Mouse (Mus musculus) adrenal gland, postnatal 4 days (tissue): ENCODE data around the gene Ccer2. TPM values are rescaled to one million over a fixed set of nuclear protein-coding genes. Genes with fewer than 3 reads are reported as not detected.
A peak's percentile ranks its signal among the peaks of the same experiment; 100 is the strongest.

ENCODE experiments used
- DNase-seq, 2 experiments: peaks; one replicate each; pipeline ENCODE4 v3.0.0; 2021 to 2022; ENCODE audit warnings: low spot score in 2 of 2, mixed read lengths in 2 of 2
- total RNA-seq, 2 experiments: library from RNA; stranded (reverse); gene quantifications; 2 replicates each; pipeline ENCODE4 v1.2.3; 2021

Ccer2 gene
- total RNA-seq, 2 experiments from 2014 or later = not detected

DNA sequence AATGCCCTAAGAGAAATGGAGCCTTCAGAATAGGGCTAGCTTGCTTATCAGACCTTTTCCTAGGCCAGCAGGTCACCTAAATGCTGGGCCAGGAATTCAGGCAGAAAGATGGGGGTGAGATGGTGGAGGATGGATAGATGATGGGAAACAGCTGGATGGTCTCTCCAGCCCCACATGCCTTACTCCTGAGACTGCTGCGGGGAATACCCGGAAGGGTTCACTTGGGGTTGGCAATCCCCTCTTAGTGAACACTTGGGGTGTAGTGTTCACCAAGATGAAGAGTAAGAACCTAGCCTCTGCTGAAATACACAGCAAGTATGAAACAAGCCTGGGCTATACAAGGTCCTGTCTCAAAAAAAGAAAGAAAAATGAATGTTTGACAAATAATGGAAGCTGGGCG lies 33.3 kb downstream of the Ccer2 start:
- no peak for DNase-seq

DNA sequence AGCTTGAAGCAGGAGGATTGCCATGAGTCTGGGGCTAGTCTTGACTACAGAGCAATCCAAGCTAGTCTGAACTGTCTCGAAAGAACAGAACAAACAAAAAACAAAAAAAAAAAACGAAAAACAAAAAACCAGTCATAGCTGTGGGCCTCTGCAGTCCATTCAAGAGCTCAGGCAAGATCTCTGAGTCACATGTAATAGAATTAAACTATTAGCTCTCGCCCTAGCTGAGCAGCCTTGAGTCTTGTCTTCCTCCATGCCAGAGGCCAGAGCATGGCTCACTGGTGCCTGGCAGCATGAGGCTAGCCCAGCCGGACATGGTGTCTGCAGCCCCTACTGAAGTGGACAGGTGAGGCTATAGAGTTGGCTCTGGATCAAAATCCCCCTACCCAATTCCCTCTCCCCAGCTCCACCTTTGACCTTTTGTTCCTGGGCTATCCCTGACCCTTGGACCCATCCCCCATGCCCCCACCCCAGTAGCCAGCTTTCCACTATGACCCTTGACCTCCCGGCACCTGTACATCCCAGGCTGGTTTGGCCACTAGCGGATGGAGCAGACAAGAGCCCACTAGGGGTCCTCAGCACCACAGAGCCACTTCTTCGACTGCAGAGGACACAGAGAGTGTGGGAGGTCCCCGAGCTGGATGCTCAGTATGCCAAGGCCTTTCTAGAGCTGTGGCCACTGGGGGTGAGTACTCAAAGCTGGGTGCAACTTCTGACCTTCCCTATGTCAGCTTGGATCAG lies 34.3 kb downstream of the Ccer2 start:
- DNase-seq = no peak

DNA sequence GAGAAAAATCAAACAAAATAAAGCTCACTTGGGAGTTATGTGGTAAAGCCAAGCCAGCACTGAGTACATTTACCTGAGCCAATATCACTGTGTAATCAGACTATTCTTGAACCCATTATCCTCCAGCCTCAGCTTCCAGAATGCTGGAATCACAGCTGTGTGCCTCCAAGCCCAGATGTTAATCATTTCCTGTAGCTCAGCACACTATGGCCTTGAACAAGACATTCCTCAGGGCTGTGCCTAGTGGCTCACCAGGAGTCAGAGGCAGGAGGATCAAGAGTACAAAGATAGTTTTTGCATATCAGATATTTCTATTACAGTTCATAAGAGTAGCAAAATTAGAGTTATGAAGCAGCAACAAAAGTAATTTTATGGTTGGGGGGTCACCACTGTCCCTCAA lies 35.7 kb downstream of the Ccer2 start:
- no peak for DNase-seq

DNA sequence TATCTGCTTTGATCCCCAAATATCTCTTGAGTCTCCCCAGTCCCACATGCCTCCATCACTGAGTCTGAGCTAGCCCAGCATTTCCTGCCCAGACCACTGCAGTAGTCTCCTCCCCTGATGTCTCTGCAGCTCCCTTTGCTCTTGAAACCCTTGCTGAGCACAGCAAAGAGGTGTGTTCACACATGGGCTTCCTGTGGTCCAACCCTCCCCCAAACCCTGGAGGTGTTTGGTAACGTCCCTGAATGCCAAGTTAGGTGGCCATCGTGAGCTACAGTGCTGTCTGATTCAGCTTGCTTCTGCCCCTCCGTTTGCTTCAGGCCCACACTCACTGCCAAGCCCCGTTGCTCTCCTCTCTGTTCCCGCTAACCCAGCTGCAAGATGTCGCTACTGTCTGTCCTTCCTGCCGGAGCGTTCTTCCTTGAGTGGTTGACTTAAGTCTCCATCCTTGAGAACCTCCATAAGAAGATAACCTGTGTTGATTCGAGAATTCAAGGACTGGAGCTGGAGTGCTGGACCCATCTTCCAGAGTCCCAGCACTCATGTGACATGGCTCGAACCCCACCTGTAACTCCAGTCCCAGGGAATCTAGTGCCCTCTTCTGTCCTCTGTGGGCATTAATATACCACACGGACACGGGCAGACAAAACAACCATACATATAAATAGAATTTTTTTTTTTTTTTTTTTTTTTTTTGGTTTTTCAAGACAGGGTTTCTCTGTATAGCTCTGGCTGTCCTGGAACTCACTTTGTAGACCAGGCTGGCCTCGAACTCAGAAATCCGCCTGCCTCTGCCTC lies 36.6 kb downstream of the Ccer2 start:
- DNase-seq = no peak

DNA sequence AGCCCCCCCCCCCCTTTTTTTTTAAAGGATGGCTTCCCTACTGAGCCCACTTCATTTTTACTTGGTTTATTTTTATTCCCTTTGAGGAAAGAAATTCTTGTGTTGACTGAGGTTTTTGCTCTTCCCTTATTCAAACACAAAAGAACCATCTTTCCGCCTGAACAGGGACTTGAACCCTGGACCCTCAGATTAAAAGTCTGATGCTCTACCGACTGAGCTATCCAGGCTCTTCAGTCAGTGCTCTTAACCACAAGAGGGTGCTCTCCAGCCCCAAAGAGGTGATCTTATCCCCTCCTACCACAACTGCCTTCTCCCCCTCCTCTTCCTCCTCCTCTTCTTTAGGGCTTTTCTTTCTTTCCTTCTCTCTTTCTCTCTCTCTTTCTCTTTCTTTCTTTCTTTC lies 37.9 kb downstream of the Ccer2 start:
- DNase-seq = no peak

DNA sequence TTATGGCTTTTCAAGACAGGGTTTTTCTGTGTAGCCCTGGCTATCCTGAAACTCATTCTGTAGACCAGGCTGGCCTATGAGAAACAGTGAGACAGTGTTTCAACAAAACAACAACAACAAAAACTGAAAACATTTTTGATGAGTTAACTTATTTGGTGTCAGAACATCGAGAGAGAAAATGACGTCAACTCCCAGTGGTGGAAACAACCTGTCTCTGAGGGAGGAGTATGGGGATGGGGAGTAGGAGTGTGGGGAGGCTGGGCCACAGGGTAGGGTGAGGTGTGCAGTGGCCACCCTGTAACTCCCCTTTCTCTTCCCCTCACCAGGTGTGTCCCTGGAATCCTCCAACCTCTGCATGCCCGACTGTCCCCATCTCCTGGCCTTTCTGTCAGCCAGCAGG lies 38.5 kb downstream of the Ccer2 start:
- DNase-seq = no peak

DNA sequence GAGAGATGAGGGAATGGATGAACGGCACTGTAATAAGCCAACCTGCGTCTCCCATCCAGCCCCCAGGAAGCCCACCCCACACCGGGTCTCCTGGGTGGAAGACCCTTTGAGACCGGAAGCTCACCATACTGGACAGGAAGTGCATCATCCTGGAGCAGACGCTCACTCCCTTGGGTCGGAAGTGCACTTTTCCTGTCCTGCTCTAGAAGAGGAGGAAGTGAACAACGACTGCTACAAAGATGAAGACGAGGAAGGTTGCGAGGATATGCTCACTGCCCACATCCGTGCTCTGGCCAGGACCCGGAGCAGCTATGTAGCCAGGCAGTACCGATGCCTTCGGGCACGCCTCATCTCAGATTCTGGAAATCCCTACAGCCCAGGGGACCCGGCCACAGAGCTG lies 39.9 kb downstream of the Ccer2 start:
- DNase-seq = no peak

DNA sequence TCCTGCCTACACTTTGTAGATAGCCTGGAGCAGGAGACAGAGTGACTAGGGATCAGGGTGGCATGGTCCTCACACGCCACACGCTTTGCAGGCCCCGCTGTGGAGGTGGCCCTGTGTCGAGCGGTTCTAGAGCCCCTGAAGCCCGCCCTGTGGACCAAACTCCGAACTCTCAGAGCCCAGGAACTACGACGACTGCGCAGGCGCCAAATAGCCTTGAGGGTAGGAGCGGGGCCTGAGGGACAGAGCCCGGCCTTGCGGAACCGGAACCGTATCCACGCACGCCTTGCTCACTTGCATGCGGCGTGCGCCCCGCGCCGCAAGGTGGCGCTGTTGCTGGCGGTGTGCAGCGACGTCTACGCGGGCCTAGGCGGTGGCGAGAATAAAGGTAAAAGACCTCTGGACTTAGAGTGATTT lies 40.6 kb downstream of the Ccer2 start:
- peak; percentile 67 to 77 for DNase-seq

DNA sequence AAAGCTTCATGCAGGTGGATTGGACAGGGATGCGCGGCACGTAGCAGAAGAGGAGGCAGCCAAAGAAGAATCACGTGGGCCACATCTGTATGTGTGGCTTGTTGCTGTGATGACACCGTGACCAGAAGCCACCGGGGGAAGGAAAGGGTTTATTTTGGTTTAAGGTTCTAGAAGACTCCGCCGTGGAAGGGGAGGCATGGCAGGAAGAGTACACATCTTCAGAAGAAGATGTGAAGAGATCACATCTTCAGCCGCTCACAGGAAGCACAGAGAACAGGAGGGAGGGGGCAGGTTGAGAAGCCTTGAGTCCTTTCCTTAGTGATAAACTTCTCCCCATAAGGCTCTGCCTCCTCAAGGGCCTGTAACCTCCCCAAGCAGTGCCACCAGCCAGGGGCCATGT lies 44.0 kb downstream of the Ccer2 start:
- no peak for DNase-seq

DNA sequence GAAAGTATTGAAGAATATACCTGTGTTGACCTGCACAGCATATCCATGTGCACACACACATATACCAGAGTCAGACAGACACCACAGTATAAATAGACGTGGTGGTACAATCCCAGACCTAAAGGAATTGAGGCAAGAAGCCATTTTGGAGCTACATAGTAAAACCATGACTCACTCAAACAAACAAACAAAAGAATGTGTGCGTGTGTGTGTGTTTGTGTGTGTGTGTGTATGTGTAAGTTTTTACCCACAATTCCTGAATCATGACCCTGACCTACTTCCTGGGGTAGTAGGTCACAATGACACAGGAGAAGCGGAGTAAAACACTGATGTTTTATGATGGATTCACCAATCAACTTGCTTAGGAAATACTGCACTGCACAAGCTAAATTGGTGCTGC lies 45.5 kb downstream of the Ccer2 start:
- DNase-seq = no peak

DNA sequence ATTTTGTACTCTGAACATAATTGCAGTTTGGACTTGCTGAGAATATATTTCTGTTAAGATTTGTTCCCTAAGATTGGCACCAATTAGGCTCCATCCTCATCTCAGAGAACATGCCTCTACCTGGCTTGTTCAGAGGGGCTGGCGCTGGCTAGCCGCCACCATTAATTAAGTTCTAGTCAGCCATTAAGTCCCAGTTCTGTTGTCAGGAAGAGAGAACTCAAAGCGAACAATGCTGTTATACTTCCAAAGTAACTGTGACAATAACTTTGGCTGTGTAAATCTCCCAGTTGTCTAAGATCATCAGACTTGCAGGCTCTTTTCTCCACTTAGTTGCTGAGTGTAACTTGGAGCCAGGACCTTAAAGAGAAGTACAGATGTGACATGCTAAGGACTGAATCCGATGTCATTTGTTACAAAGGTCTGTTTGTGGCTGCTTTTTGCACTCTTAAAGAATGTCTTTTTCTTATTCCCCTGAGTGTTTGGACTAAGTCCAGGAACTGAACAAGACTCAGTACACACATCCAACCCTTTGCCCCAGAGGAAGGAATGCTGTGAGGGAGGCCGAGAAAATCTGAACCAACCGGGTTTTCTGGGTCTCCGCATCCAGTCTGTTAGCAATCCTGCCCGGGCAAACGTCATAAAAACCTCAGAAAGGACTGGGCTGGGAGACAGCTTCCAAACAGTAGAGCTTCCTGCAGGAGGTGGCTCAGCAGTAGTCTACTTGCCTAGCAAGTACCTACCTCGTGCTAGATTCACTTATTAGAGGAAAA lies 46.1 kb downstream of the Ccer2 start:
- no peak for DNase-seq

DNA sequence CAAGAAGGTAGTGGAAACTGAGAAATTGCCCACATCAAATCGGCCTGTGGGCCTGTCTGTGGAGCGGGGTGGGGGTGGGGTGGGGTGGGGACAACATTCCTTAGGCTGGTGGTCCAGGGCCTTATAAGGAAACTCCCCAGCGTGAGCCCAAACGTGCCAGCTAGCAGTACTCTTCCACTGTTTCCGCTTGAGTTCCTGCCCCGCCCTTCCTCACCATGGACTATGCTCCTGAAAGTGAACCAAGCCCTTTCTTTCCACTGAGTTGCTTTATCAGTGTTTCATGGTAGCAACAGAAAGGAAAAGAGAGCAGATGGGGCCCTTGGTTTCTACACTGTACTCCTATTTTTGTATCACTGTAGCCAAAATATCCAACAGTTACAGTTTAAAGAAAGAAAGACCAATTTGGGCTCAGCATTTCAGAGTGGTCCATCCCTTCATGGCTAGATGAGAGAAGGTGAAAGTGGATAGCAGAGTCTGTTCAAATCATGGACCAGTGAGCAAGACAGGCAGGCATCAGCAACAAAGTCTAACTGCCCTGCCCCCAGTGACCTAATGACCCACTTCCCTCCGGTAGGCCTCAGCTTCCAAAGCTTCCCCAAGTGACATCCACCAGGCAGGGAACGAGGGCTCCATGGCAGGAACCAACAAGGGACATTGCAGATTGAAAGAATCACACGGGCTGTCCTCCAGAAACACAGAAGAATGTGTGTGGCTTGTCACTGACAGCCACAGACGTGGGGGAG lies 47.0 kb downstream of the Ccer2 start:
- DNase-seq = no peak

DNA sequence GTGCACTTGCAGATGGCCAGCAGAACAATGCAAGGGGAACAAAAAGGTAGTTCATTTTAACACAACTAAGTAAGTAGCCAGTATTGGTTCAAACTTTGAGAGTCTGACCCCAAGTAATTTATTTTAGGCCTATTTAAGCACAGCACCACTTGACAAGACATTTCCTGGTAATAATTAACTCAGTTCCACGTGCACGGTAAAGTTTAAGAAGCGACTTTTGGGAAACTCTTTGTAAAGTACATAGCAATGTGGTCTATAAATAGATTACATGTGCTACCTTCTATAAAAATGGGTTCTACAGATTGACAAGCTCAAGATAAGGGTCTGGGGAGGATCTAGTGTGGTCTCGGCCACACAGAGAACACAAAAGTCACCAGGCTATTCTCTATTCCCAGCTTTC lies 47.8 kb downstream of the Ccer2 start:
- DNase-seq = no peak

DNA sequence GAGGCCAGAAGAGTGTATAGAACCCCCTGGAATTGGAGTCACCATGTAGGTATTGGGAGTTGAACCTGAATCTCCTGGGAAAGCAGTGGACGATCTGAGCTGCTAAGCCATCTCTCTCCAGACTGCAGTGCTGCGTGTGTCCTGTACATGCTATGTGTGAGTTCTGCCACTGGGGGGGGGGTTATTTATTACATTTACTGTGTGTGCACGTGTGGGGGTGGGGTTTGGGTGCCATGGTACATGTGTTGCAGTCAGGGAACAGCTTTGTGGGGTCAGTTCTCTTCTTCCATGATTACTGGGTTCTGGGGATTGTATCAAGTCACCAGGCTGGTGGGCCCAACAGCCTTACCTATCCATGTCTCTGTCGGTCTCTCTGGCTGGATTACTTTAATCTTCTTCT lies 50.9 kb downstream of the Ccer2 start:
- no peak for DNase-seq

DNA sequence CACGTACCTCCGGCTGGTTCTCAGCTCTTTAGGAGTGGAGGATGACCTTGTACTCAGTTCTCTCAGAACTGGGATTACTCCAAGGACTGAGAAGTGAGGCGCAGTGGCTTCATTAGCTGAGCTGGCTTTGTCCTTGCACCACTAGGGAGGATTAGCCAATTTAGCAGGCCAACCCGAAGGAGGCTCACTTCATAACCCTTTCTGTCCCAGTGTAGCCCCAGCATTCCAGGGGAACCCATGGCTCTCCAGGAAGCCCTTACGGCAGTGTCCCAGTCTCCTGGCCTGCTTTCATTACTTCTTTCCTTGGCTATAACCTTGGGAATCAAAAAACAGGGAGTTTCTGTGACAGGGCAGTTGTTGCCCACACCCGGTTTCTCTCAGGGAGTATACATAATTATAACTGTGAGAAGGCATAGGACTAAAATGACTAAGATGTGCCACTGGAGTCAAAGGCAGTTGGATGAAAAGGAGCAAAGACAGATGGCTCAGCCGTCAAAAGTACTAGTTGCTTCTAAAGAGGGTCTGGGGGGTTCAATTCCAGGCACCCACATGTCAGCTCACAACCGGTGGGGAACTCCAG lies 51.8 kb downstream of the Ccer2 start:
- DNase-seq = no peak

DNA sequence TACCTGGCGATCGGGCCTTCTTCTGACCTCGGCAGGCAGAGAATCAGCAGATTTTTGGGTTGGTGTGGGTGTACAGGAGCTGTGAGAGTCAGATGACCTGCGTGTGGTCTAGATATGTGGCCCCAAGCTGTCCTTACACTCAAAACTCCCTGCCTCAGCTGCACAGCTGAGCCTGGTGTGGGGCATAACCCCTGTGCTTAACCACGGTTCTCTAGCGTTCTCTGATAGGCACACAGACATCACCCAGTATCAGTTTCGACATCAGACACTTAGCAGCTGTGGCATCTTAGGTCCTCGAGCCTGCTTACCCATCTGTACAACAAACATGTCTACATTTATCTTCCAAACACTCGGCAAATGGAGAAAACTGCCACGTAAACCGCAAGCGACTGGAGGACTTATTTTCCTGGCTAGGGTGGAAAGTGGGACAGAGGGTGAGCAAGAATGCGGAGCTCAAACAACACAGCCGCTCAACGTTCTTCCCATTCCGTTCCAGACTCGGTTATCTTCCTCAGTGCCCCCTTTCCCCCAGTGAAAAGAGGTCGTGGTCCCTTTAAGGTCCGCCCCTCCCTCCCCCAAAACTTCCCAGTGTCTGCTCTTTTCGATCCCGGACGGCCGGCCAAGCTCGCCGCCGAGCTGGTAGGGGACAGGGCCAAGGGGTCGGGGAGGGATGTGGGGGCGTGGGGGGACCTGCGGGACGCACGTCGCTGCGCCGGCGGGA lies 52.4 kb downstream of the Ccer2 start, which contains the start of gene Hnrnpl:
Gene Hnrnpl, plus strand, starts transcription at position 321 of the 721 bp plus-strand sequence.
- DNase-seq = no peak
